8 mouse cellular contexts compared by ENCODE assay signal in the genomic region with DNA sequence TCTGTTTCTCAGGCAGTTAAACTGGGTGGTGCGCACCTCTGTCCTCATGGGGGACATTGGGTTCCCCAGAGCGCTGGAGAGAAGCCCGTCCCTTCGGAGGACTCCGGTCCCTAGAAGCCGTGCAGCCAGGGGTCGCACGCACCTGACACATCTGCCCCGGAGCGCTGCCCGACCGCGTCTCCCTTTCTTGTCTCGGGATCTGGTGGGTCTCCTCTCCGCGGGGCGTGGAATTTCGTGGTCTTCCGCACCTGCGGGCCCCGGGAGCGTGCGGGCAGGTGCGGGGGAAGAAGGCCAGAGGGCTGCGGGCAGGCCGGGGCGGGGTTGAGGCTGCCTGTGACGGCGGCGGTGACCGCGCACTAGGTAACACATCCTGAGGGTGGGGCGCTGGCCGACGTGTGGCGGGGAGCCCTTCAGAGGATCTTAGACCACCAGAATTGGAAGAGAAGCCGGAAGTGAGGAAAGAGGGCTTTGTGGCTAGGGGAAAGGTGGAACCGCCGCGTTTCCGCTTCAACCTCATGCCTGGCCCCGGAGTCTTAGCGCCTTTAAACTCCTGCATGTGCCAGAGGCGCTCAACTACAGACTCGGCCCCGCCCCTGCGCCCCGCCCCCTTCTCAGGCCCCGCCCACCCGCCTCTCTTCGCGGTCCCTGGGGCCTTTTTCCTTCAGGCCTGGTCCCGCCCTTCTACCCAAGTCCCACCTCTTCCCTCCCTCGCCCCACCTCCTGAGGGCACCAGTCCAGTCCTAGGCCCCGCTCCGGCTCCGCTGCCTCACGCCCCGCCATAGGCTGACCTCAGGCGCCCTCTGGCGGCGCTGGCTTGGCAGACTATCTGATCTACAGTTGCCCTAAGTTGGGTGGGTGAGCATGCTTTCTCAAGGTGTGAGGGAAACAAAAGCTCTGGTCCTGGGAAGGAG. TPM values are rescaled to one million over a fixed set of nuclear protein-coding genes. Genes with fewer than 3 reads are reported as not detected.
DNase-seq lines count a peak whose midpoint lies in the region; ATAC-seq and TF ChIP-seq lines count a peak whose summit lies in the region.

Gene 4921507P07Rik (minus strand): TSS at position 332 of the 911 bp plus-strand sequence.

- H3K4me2 ChIP-seq in forebrain, embryonic 12.5 days: peak within 1 kb of the TSS; percentile 98
- peak within 1 kb of the TSS; percentile 77 for H3K4me2 ChIP-seq in heart, postnatal 0 days (ENCODE audit: low read depth, low read length)
- peak within 1 kb of the TSS; percentile 90 for H3K4me2 ChIP-seq in liver, embryonic 14.5 days (ENCODE audit: low read depth)
- peak within 1 kb of the TSS; percentile 99 for H3K4me2 ChIP-seq in neural tube, embryonic 11.5 days (ENCODE audit: low read depth)
- H3K4me2 ChIP-seq in stomach, embryonic 16.5 days (ENCODE audit: low read depth, low read length): peak within 1 kb of the TSS; percentile 99

- DNase-seq in heart, postnatal 0 days (ENCODE audit: low spot score): peak; percentile 97
- peak; percentile 97 to 98 for DNase-seq in kidney, postnatal 36 days
- DNase-seq in liver, embryonic 14.5 days (ENCODE audit: low read depth in 3 of 3, low spot score in 3 of 3): peak; percentile 79 to 85 (median 84)
- DNase-seq in neural tube, embryonic 11.5 days (ENCODE audit: low spot score): peak; percentile 93

- no peak for TF ChIP-seq POLR2A in ES-Bruce4 (IDR thresholded peaks at IDR 0.05; ENCODE audit: insufficient read depth, low read length)

- H3K27ac ChIP-seq in ES-Bruce4 (ENCODE audit: insufficient read depth, low read length): no peak within 1 kb of the TSS
- no peak within 1 kb of the TSS for H3K27ac ChIP-seq in forebrain, embryonic 12.5 days
- no peak within 1 kb of the TSS for H3K27ac ChIP-seq in heart, postnatal 0 days (ENCODE audit: low read depth)
- H3K27ac ChIP-seq in liver, embryonic 14.5 days: no peak within 1 kb of the TSS
- H3K27ac ChIP-seq in neural tube, embryonic 11.5 days (ENCODE audit: low read depth, low read length): no peak within 1 kb of the TSS
- H3K27ac ChIP-seq in stomach, embryonic 16.5 days (ENCODE audit: low read length): no peak within 1 kb of the TSS

- ATAC-seq in cerebellum, adult (ENCODE audit: insufficient number of reproducible peaks, low FRiP score, low TSS enrichment): peak; percentile 84
- peak; percentile 96 for ATAC-seq in forebrain, embryonic 12.5 days (ENCODE audit: low FRiP score)
- peak; percentile 98 for ATAC-seq in heart, postnatal 0 days (ENCODE audit: insufficient read depth, low read depth)
- ATAC-seq in liver, embryonic 14.5 days (ENCODE audit: insufficient read depth): peak; percentile 100
- peak; percentile 91 for ATAC-seq in neural tube, embryonic 11.5 days (ENCODE audit: insufficient read depth, low FRiP score, low TSS enrichment)
- ATAC-seq in stomach, embryonic 16.5 days (ENCODE audit: insufficient read depth, low FRiP score): peak; percentile 99

- peak within 1 kb of the TSS; percentile 81 for H3K9ac ChIP-seq in ES-Bruce4 (ENCODE audit: low read depth, poor library complexity, severe bottlenecking)
- H3K9ac ChIP-seq in forebrain, embryonic 12.5 days: peak within 1 kb of the TSS; percentile 71
- peak within 1 kb of the TSS; percentile 22; the same call in 1 of the 2 replicates for H3K9ac ChIP-seq in heart, postnatal 0 days (replicated peaks; ENCODE audit: low read depth, low read length)
- H3K9ac ChIP-seq in liver, embryonic 14.5 days (replicated peaks): peak within 1 kb of the TSS; percentile 53
- H3K9ac ChIP-seq in neural tube, embryonic 11.5 days (ENCODE audit: low read length): peak within 1 kb of the TSS; percentile 70
- peak within 1 kb of the TSS; percentile 77 for H3K9ac ChIP-seq in stomach, embryonic 16.5 days (ENCODE audit: low read length)

- no peaks in the 10 kb centered on the region for H3K4me1 ChIP-seq in ES-Bruce4 (ENCODE audit: control insufficient read depth, insufficient read depth, low read length)
- H3K4me1 ChIP-seq in forebrain, embryonic 12.5 days: peaks cover 7% of the 10 kb centered on the region
- H3K4me1 ChIP-seq in heart, postnatal 0 days (ENCODE audit: control insufficient read depth, insufficient read depth): peaks cover 7% of the 10 kb centered on the region; the same call in 1 of the 2 replicates
- H3K4me1 ChIP-seq in liver, embryonic 14.5 days (replicated peaks; ENCODE audit: control insufficient read depth in 2 of 2, insufficient read depth in 2 of 2, low read length in 1 of 2): peaks cover 0 to 7% of the 10 kb centered on the region in 2 experiments; a peak in 3 of 4 replicates
- H3K4me1 ChIP-seq in neural tube, embryonic 11.5 days (ENCODE audit: control insufficient read depth, insufficient read depth, low read length): no peaks in the 10 kb centered on the region; the same call in 1 of the 2 replicates
- 0 out of 2 replicates have a peak, but pooled peaks cover 3% of the 10 kb centered on the region for H3K4me1 ChIP-seq in stomach, embryonic 16.5 days (ENCODE audit: control insufficient read depth, insufficient read depth, low read length)

- WGBS in forebrain, embryonic 12.5 days: under 1% methylated on average over 60 of the region's 62 CpGs
- WGBS in heart, postnatal 0 days: under 1% methylated on average over 57 of the region's 62 CpGs
- under 1% methylated on average over 61 of the region's 62 CpGs for WGBS in liver, embryonic 14.5 days (ENCODE audit: insufficient replicate concordance)
- 2% methylated on average over 55 of the region's 62 CpGs for WGBS in neural tube, embryonic 11.5 days
- WGBS in stomach, embryonic 16.5 days: 1% methylated on average over 60 of the region's 62 CpGs

- H3K9me3 ChIP-seq in ES-Bruce4 (replicated peaks; ENCODE audit: control insufficient read depth, insufficient read depth, low read length, poor library complexity, severe bottlenecking): peaks cover 9% of the 10 kb centered on the region; the same call in 1 of the 2 replicates
- H3K9me3 ChIP-seq in forebrain, embryonic 12.5 days: no peaks in the 10 kb centered on the region
- H3K9me3 ChIP-seq in heart, postnatal 0 days (replicated peaks; ENCODE audit: control insufficient read depth, low read length): no peaks in the 10 kb centered on the region
- H3K9me3 ChIP-seq in liver, embryonic 14.5 days (ENCODE audit: control insufficient read depth, low read length): no peaks in the 10 kb centered on the region; the same call in 1 of the 2 replicates
- no peaks in the 10 kb centered on the region for H3K9me3 ChIP-seq in neural tube, embryonic 11.5 days (ENCODE audit: control insufficient read depth, low read length)
- 0 out of 2 replicates have a peak, but pooled peaks cover 5% of the 10 kb centered on the region for H3K9me3 ChIP-seq in stomach, embryonic 16.5 days (replicated peaks; ENCODE audit: control insufficient read depth, low read length)

- H3K4me3 ChIP-seq in ES-Bruce4 (ENCODE audit: low read depth, low read length): peak within 1 kb of the TSS; percentile 70
- H3K4me3 ChIP-seq in forebrain, embryonic 12.5 days (replicated peaks): peak within 1 kb of the TSS; percentile 62
- peak within 1 kb of the TSS; percentile 46 for H3K4me3 ChIP-seq in heart, postnatal 0 days (ENCODE audit: low read depth, low read length)
- peak within 1 kb of the TSS; percentile 59 to 62 for H3K4me3 ChIP-seq in liver, embryonic 14.5 days (ENCODE audit: insufficient read depth in 1 of 2, low read depth in 2 of 2, low read length in 2 of 2)
- peak within 1 kb of the TSS; percentile 61 for H3K4me3 ChIP-seq in neural tube, embryonic 11.5 days (ENCODE audit: low read depth, low read length)
- H3K4me3 ChIP-seq in stomach, embryonic 16.5 days (replicated peaks; ENCODE audit: low read length): peak within 1 kb of the TSS; percentile 64

- TF ChIP-seq EP300 in ES-Bruce4 (IDR thresholded peaks at IDR 0.05; ENCODE audit: insufficient read depth, low read depth, low read length): no peak
- no peak for TF ChIP-seq EP300 in heart, postnatal 0 days (IDR thresholded peaks at IDR 0.05; ENCODE audit: low read depth)
- no peak for TF ChIP-seq EP300 in liver, embryonic 14.5 days (IDR thresholded peaks at IDR 0.05; ENCODE audit: low read depth)

- peak; percentile 78 for TF ChIP-seq CTCF in ES-Bruce4 (IDR thresholded peaks at IDR 0.05; ENCODE audit: low read depth, low read length)
- peak; percentile 86 for TF ChIP-seq CTCF in heart, postnatal 0 days (IDR thresholded peaks at IDR 0.05; ENCODE audit: low read depth)
- peak; percentile 92 for TF ChIP-seq CTCF in liver, embryonic 14.5 days (IDR thresholded peaks at IDR 0.05; ENCODE audit: low read depth)

- H3K36me3 ChIP-seq in ES-Bruce4 (ENCODE audit: control insufficient read depth, insufficient read depth, low read length, poor library complexity, severe bottlenecking): no peaks in the 10 kb centered on the region
- H3K36me3 ChIP-seq in forebrain, embryonic 12.5 days (replicated peaks): no peaks in the 10 kb centered on the region
- H3K36me3 ChIP-seq in heart, postnatal 0 days (replicated peaks; ENCODE audit: control insufficient read depth, insufficient read depth, low read length): no peaks in the 10 kb centered on the region
- H3K36me3 ChIP-seq in liver, embryonic 14.5 days (replicated peaks; ENCODE audit: control insufficient read depth, insufficient read depth, low read depth): no peaks in the 10 kb centered on the region
- H3K36me3 ChIP-seq in neural tube, embryonic 11.5 days (ENCODE audit: control insufficient read depth, insufficient read depth, low read length): no peaks in the 10 kb centered on the region
- H3K36me3 ChIP-seq in stomach, embryonic 16.5 days (ENCODE audit: control insufficient read depth, insufficient read depth, low read length): no peaks in the 10 kb centered on the region

- peaks cover 14% of the 10 kb centered on the region for H3K27me3 ChIP-seq in ES-Bruce4 (ENCODE audit: control insufficient read depth, insufficient read depth, low read length, poor library complexity, severe bottlenecking)
- H3K27me3 ChIP-seq in forebrain, embryonic 12.5 days: no peaks in the 10 kb centered on the region
- H3K27me3 ChIP-seq in heart, postnatal 0 days (ENCODE audit: control insufficient read depth, insufficient read depth, low read length): no peaks in the 10 kb centered on the region
- no peaks in the 10 kb centered on the region for H3K27me3 ChIP-seq in liver, embryonic 14.5 days (ENCODE audit: control insufficient read depth, insufficient read depth, low read length)
- H3K27me3 ChIP-seq in neural tube, embryonic 11.5 days (ENCODE audit: control insufficient read depth, insufficient read depth, low read length): no peaks in the 10 kb centered on the region
- no peaks in the 10 kb centered on the region for H3K27me3 ChIP-seq in stomach, embryonic 16.5 days (ENCODE audit: control insufficient read depth, insufficient read depth, low read length)

RNA-seq across cellular contexts. Expression of gene 4921507P07Rik, which starts in this region (rescaled TPM):
- 0.93 TPM in 2 replicates for polyA plus RNA-seq in ES-Bruce4 (2011; ENCODE audit: insufficient read depth, insufficient read length, low read depth, missing spikeins)
- polyA plus RNA-seq in forebrain, embryonic 12.5 days (2016; fragmentation: Nextera tagmentation; extraction: Ambion mirVana): 0.53 and 0.61 TPM in 2 replicates
- not detected in 2 replicates for total RNA-seq in heart, postnatal 0 days (2014; rRNA removed; ENCODE audit: low replicate concordance)
- polyA plus RNA-seq in heart, postnatal 0 days (2015; fragmentation: Nextera tagmentation; extraction: Ambion mirVana): 0.30 TPM in 2 replicates
- polyA plus RNA-seq in liver, embryonic 14.5 days (2012; rRNA removed): 0.11 and 0.31 TPM in 2 replicates
- 0.29 and 0.39 TPM in 2 replicates for polyA plus RNA-seq in liver, embryonic 14.5 days (2014; fragmentation: Nextera tagmentation; extraction: Ambion mirVana)
- polyA plus RNA-seq in neural tube, embryonic 11.5 days (2014; fragmentation: Nextera tagmentation; extraction: Ambion mirVana): 0.42 and 1.0 TPM in 2 replicates
- polyA plus RNA-seq in stomach, embryonic 16.5 days (2015; fragmentation: Nextera tagmentation; extraction: Ambion mirVana): 0.76 and 0.92 TPM in 2 replicates

Comparison
In these comparisons a context has a peak if more than half of its experiments do, and no peak if none do; other contexts are left out.
1. Peak in ATAC-seq, H3K4me3 ChIP-seq, H3K9ac ChIP-seq and H3K4me2 ChIP-seq in forebrain, embryonic 12.5 days; RNA of the gene not detected or under 1 TPM.
2. Peak in DNase-seq, ATAC-seq, H3K4me3 ChIP-seq, H3K9ac ChIP-seq and H3K4me2 ChIP-seq in heart, postnatal 0 days; RNA of the gene not detected or under 1 TPM.
3. Peak in DNase-seq, ATAC-seq, H3K4me3 ChIP-seq, H3K9ac ChIP-seq and H3K4me2 ChIP-seq in liver, embryonic 14.5 days; RNA of the gene not detected or under 1 TPM.
4. Peak in ATAC-seq, H3K4me3 ChIP-seq, H3K9ac ChIP-seq and H3K4me2 ChIP-seq in stomach, embryonic 16.5 days; RNA of the gene not detected or under 1 TPM.
5. H3K9ac ChIP-seq: peak in every context shown above with its lines; median percentile 81 in ES-Bruce4; 77 in stomach, embryonic 16.5 days; 71 in forebrain, embryonic 12.5 days; 70 in neural tube, embryonic 11.5 days; 53 in liver, embryonic 14.5 days; 22 in heart, postnatal 0 days.